Mouse (Mus musculus) forebrain, embryonic 16.5 days (tissue): Measurements from ENCODE around the gene Glrx3. TPM values are rescaled to one million over a fixed set of nuclear protein-coding genes. Genes with fewer than 3 reads are reported as not detected.
A peak's percentile ranks its signal among the peaks of the same experiment; 100 is the strongest.

Experiments
- ATAC-seq: fragments of 200-750 bp; cut with Nextera tagmentation; 2 replicates; pipeline ENCODE4 v1.8.0; 2017; ENCODE audit warnings: mild to moderate bottlenecking, moderate library complexity
- H3K27ac ChIP-seq: fragments of 300-500 bp; sonication (generic); 2 replicates; pipeline ENCODE4 v1.5.1; 2014; ENCODE audit warnings: low read length, control low read depth
- H3K27me3 ChIP-seq: fragments of 300-500 bp; sonication (generic); replicated peaks from 2 replicates; pipeline ENCODE4 v1.6.1; 2014; ENCODE audit warnings: low read length; ENCODE audit not compliant: control insufficient read depth, insufficient read depth
- H3K36me3 ChIP-seq: fragments of 300-500 bp; sonication (generic); 2 replicates; pipeline ENCODE4 v1.6.1; 2014; ENCODE audit not compliant: control insufficient read depth, insufficient read depth
- H3K4me1 ChIP-seq: fragments of 300-500 bp; sonication (generic); replicated peaks from 2 replicates; pipeline ENCODE4 v1.6.1; 2014; ENCODE audit warnings: low read length; ENCODE audit not compliant: control insufficient read depth, insufficient read depth
- H3K4me2 ChIP-seq: fragments of 300-500 bp; sonication (generic); 2 replicates; pipeline ENCODE4 v1.6.1; 2014; ENCODE audit warnings: mild to moderate bottlenecking, low read length, control low read depth
- H3K4me3 ChIP-seq: fragments of 300-500 bp; sonication (generic); replicated peaks from 2 replicates; pipeline ENCODE4 v1.5.1; 2014; ENCODE audit warnings: mild to moderate bottlenecking, low read length, control low read depth
- H3K9ac ChIP-seq: fragments of 300-500 bp; sonication (generic); replicated peaks from 2 replicates; pipeline ENCODE4 v1.6.1; 2014; ENCODE audit warnings: low read depth, low read length, control low read depth
- H3K9me3 ChIP-seq: fragments of 300-500 bp; sonication (generic); 2 replicates; pipeline ENCODE4 v1.6.1; 2016; ENCODE audit warnings: low read length; ENCODE audit not compliant: control insufficient read depth
- WGBS: fragments of 180-500 bp; shearing (Covaris S2); extraction: QIAGEN DNeasy Blood & Tissue Kit; methylation state at CpG from one replicate; pipeline ENCODE4 v1.1.7; 2014; 5-methylcytosine and 5-hydroxymethylcytosine counted together
- polyA plus RNA-seq: library from polyadenylated mRNA; unstranded; fragments of >200 nt; fragmentation: Nextera tagmentation; extraction: Ambion mirVana; gene quantifications from 2 replicates; pipeline ENCODE4 v1.2.1, GENCODE M21; 2015

Gene Glrx3
- polyA plus RNA-seq, 1 experiment from 2014 or later = 253 TPM

- Histone ChIP-seq H3K4me3 (no peak overlapping the region), H3K4me2 (no peak overlapping the region), H3K27me3 (no peaks in the 10 kb centered on the region), H3K9me3 (no peaks in the 10 kb centered on the region), H3K4me1 (no peaks in the 10 kb centered on the region), H3K9ac (no peak overlapping the region), H3K36me3 (peaks cover 14% of the 10 kb centered on the region; the same call in 1 of the 2 replicates), H3K27ac (no peak overlapping the region)
- 40% methylated on average over 5 of the region's 5 CpGs for WGBS
- no peak for ATAC-seq
Observed at GRCm38 (mm10) chr7:137461396-137461795, 24.0 kb downstream of the Glrx3 start.

- Histone ChIP-seq H3K9me3 (no peaks in the 10 kb centered on the region), H3K4me3 (no peak overlapping the region), H3K27me3 (no peaks in the 10 kb centered on the region), H3K36me3 (peaks cover 24% of the 10 kb centered on the region), H3K27ac (no peak overlapping the region), H3K4me1 (no peaks in the 10 kb centered on the region), H3K4me2 (no peak overlapping the region), H3K9ac (no peak overlapping the region)
- 70% methylated on average over 4 of the region's 4 CpGs for WGBS
- ATAC-seq = no peak
Observed at GRCm38 (mm10) chr7:137468174-137468573, 30.8 kb downstream of the Glrx3 start.

- H3K27me3 ChIP-seq = no peaks in the 10 kb centered on the region
- H3K9me3 ChIP-seq = no peaks in the 10 kb centered on the region
- no peak overlapping the region for H3K27ac ChIP-seq
- no peaks in the 10 kb centered on the region for H3K4me1 ChIP-seq
- no peak overlapping the region for H3K4me2 ChIP-seq
- ATAC-seq = peak; percentile 45
- no peak overlapping the region for H3K4me3 ChIP-seq
- H3K9ac ChIP-seq = no peak overlapping the region
- H3K36me3 ChIP-seq = peaks cover 15% of the 10 kb centered on the region
- 65% methylated on average over 7 of the region's 7 CpGs for WGBS
Observed at GRCm38 (mm10) chr7:137471431-137472120, 34.2 kb downstream of the Glrx3 start.

- Histone ChIP-seq H3K4me2 (no peak overlapping the region), H3K4me3 (no peak overlapping the region), H3K9me3 (no peaks in the 10 kb centered on the region), H3K9ac (no peak overlapping the region), H3K27me3 (no peaks in the 10 kb centered on the region), H3K27ac (no peak overlapping the region), H3K36me3 (peaks cover 12% of the 10 kb centered on the region), H3K4me1 (no peaks in the 10 kb centered on the region)
- ATAC-seq = no peak
- WGBS = 91% methylated on average over 6 of the region's 6 CpGs
Observed at GRCm38 (mm10) chr7:137472149-137472548, 34.7 kb downstream of the Glrx3 start.

GRCm38 (mm10) chr7:137477950-137478620 is 40.7 kb downstream of the Glrx3 start:
- H3K9ac ChIP-seq = no peak overlapping the region; the same call in 1 of the 2 replicates
- H3K4me3 ChIP-seq = peak overlapping the region; percentile 25
- no peaks in the 10 kb centered on the region for H3K27me3 ChIP-seq
- H3K9me3 ChIP-seq = no peaks in the 10 kb centered on the region
- peak overlapping the region; percentile 52 for H3K4me2 ChIP-seq
- peak; percentile 94 for ATAC-seq
- H3K36me3 ChIP-seq = no peaks in the 10 kb centered on the region
- H3K27ac ChIP-seq = no peak overlapping the region
- H3K4me1 ChIP-seq = peaks cover 4% of the 10 kb centered on the region; the same call in 1 of the 2 replicates
- WGBS = 14% methylated on average over 30 of the region's 30 CpGs

GRCm38 (mm10) chr7:137478621-137478982 is 41.2 kb downstream of the Glrx3 start:
- Histone ChIP-seq H3K27me3 (no peaks in the 10 kb centered on the region), H3K4me2 (peak overlapping the region; percentile 52), H3K9ac (no peak overlapping the region; the same call in 1 of the 2 replicates), H3K27ac (no peak overlapping the region), H3K36me3 (no peaks in the 10 kb centered on the region), H3K9me3 (no peaks in the 10 kb centered on the region), H3K4me3 (peak overlapping the region; percentile 25), H3K4me1 (peaks cover 4% of the 10 kb centered on the region; the same call in 1 of the 2 replicates)
- ATAC-seq = peak; percentile 54
- 31% methylated on average over 5 of the region's 5 CpGs for WGBS

- Histone ChIP-seq H3K27me3 (no peaks in the 10 kb centered on the region), H3K9ac (no peak overlapping the region), H3K9me3 (no peaks in the 10 kb centered on the region), H3K27ac (no peak overlapping the region), H3K4me1 (peaks cover 4% of the 10 kb centered on the region; the same call in 1 of the 2 replicates), H3K36me3 (no peaks in the 10 kb centered on the region), H3K4me3 (no peak overlapping the region), H3K4me2 (no peak overlapping the region)
- 88% methylated on average over 6 of the region's 6 CpGs for WGBS
- ATAC-seq = no peak
Observed at GRCm38 (mm10) chr7:137480839-137481238, 43.4 kb downstream of the Glrx3 start.

GRCm38 (mm10) chr7:137483987-137484386 is 46.6 kb downstream of the Glrx3 start:
- Histone ChIP-seq H3K36me3 (no peaks in the 10 kb centered on the region), H3K9me3 (no peaks in the 10 kb centered on the region), H3K4me1 (no peaks in the 10 kb centered on the region), H3K9ac (no peak overlapping the region), H3K4me3 (no peak overlapping the region), H3K4me2 (no peak overlapping the region), H3K27ac (no peak overlapping the region), H3K27me3 (no peaks in the 10 kb centered on the region)
- ATAC-seq = no peak
- WGBS = 89% methylated on average over 11 of the region's 11 CpGs

- ATAC-seq = no peak
- Histone ChIP-seq H3K27ac (no peak overlapping the region), H3K4me3 (no peak overlapping the region), H3K4me2 (no peak overlapping the region), H3K9ac (no peak overlapping the region), H3K4me1 (peaks cover 6% of the 10 kb centered on the region; the same call in 1 of the 2 replicates), H3K36me3 (no peaks in the 10 kb centered on the region), H3K9me3 (no peaks in the 10 kb centered on the region), H3K27me3 (no peaks in the 10 kb centered on the region)
- 69% methylated on average over 5 of the region's 5 CpGs for WGBS
Observed at GRCm38 (mm10) chr7:137488391-137488790, 51.0 kb downstream of the Glrx3 start.
